Mouse (Mus musculus) limb, embryonic 14.5 days (tissue): ENCODE results near the gene Fam196a. TPM values are rescaled to one million over a fixed set of nuclear protein-coding genes. Genes with fewer than 3 reads are reported as not detected.

Experiments
- ATAC-seq: fragments of 200-750 bp; cut with Nextera tagmentation; 2 replicates; pipeline ENCODE4 v1.8.0; 2017; ENCODE audit warnings: low read depth, moderate number of reproducible peaks, moderate TSS enrichment; ENCODE audit not compliant: low FRiP score
- DNase-seq: peaks from one replicate; pipeline ENCODE4 v3.0.0-alpha.2; 2015; ENCODE audit warnings: low spot score
- H3K27ac ChIP-seq: fragments of 300-500 bp; sonication (generic); replicated peaks from 2 replicates; pipeline ENCODE4 v1.5.1; 2014; ENCODE audit warnings: low read depth, mild to moderate bottlenecking, low read length, moderate library complexity, mixed read lengths
- H3K27me3 ChIP-seq: fragments of 300-500 bp; sonication (generic); 2 replicates; pipeline ENCODE4 v1.6.1; 2014; ENCODE audit warnings: low read length, mixed read lengths; ENCODE audit not compliant: control insufficient read depth, insufficient read depth
- H3K36me3 ChIP-seq: fragments of 300-500 bp; sonication (generic); 2 replicates; pipeline ENCODE4 v1.6.1; 2014; ENCODE audit warnings: mild to moderate bottlenecking, low read length, moderate library complexity, mixed read lengths; ENCODE audit not compliant: control insufficient read depth, insufficient read depth
- H3K4me1 ChIP-seq: fragments of 300-500 bp; sonication (generic); 2 replicates; pipeline ENCODE4 v1.6.1; 2014; ENCODE audit warnings: antibody characterized with exemption, low read length, mixed read lengths; ENCODE audit not compliant: control insufficient read depth, insufficient read depth
- H3K4me2 ChIP-seq: fragments of 300-500 bp; sonication (generic); replicated peaks from 2 replicates; pipeline ENCODE4 v1.6.1; 2014; ENCODE audit warnings: low read depth, mild to moderate bottlenecking, low read length, moderate library complexity; ENCODE audit not compliant: severe bottlenecking
- H3K4me3 ChIP-seq: fragments of 300-500 bp; sonication (generic); replicated peaks from 2 replicates; pipeline ENCODE4 v1.5.1; 2014; ENCODE audit warnings: low read length
- H3K9ac ChIP-seq: fragments of 300-500 bp; sonication (generic); 2 replicates; pipeline ENCODE4 v1.6.1; 2014; ENCODE audit warnings: mild to moderate bottlenecking, low read depth, low read length, moderate library complexity; ENCODE audit not compliant: severe bottlenecking
- H3K9me3 ChIP-seq: fragments of 300-500 bp; sonication (generic); 2 replicates; pipeline ENCODE4 v1.6.1; 2016; ENCODE audit warnings: low read length; ENCODE audit not compliant: control insufficient read depth
- POLR2A ChIP-seq: fragments of 200-500 bp; IDR thresholded peaks from 2 replicates; pipeline ENCODE4 v1.8.0; 2012; ENCODE audit warnings: inconsistent platforms, mild to moderate bottlenecking, moderate library complexity, borderline replicate concordance; ENCODE audit not compliant: insufficient read depth, insufficient read length; ENCODE audit errors: extremely low read depth
- whole genome bisulfite sequencing: fragments of 180-500 bp; shearing (Covaris S2); extraction: QIAGEN DNeasy Blood & Tissue Kit; methylation state at CpG from one replicate; pipeline ENCODE4 v1.1.7; 2014; 5-methylcytosine and 5-hydroxymethylcytosine counted together
- polyA plus RNA-seq, 2 experiments: library from polyadenylated mRNA; depleted of rRNA in 1 of 2; stranded (reverse) in 1 of 2; unstranded in 1 of 2; fragments of >200 nt; fragmentation: Nextera tagmentation in 1 of 2; extraction: Ambion mirVana in 1 of 2; gene quantifications; 2 replicates each; pipeline versions ENCODE4 v1.2.1 to v1.2.3; 2012 to 2014

Fam196a gene
- polyA plus RNA-seq (2012; rRNA removed) (0.60 and 0.67 TPM in 2 replicates), polyA plus RNA-seq (2014; fragmentation: Nextera tagmentation; extraction: Ambion mirVana) (4.1 and 4.5 TPM in 2 replicates)

- DNase-seq (peak; percentile 73), ATAC-seq (peak; percentile 81)
- no peak for TF ChIP-seq POLR2A
Measured at GRCm38 (mm10) chr7:134937927-134938609, at the start of gene Fam196a. Gene Fam196a, minus strand, starts transcription at chr7:134938430.

GRCm38 (mm10) chr7:134961608-134962007 is 23.4 kb upstream of the Fam196a start:
- no peak for DNase-seq
- Histone ChIP-seq H3K9me3 (no peaks in the 10 kb centered on the region), H3K9ac (no peak overlapping the region), H3K27ac (no peak overlapping the region), H3K36me3 (no peaks in the 10 kb centered on the region), H3K4me3 (no peak overlapping the region), H3K27me3 (no peaks in the 10 kb centered on the region), H3K4me1 (no peaks in the 10 kb centered on the region), H3K4me2 (no peak overlapping the region)
- TF ChIP-seq POLR2A, result no peak
- no peak for ATAC-seq
- 79% methylated on average over 2 of the region's 2 CpGs for WGBS

More at GRCm38 (mm10) chr7:134937927-134938609, at the start of gene Fam196a:
- no peaks in the 10 kb centered on the region for H3K9me3 ChIP-seq
- H3K4me2 ChIP-seq, result peak within 1 kb of the TSS; percentile 94
- peaks cover 6% of the 10 kb centered on the region; the same call in 1 of the 2 replicates for H3K27me3 ChIP-seq
- H3K27ac ChIP-seq, result no peak within 1 kb of the TSS
- H3K4me3 ChIP-seq, result peak within 1 kb of the TSS; percentile 50
- WGBS, result 0% methylated on average over 13 of the region's 71 CpGs
- H3K4me1 ChIP-seq, result peaks cover 16% of the 10 kb centered on the region
- peak within 1 kb of the TSS; percentile 67 for H3K9ac ChIP-seq
- no peaks in the 10 kb centered on the region for H3K36me3 ChIP-seq

DNA sequence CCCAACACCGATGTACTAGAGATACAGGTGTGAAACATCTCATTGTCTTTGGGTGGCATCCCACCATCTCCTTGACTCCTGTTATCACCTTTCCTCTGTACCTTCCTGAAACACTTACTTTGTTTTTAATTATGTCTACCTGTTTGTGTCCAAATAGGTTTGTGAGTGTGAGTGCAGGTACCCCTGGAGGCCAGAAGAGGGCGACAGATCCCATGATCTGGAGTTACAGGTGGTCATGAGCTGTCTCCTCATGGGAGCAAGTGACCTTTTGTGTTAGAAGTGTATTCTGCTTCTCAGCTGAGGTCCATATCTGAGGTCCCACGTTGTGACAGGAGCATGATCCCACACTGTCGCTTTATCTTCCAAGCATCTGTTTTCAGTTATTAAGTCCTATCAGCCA is 22.6 kb upstream of the Fam196a start:
- DNase-seq, result no peak

GRCm38 (mm10) chr7:134959086-134959485 is 20.9 kb upstream of the Fam196a start:
- no peak for TF ChIP-seq POLR2A
- Histone ChIP-seq H3K9me3 (no peaks in the 10 kb centered on the region), H3K4me1 (no peaks in the 10 kb centered on the region), H3K4me3 (no peak overlapping the region), H3K27me3 (no peaks in the 10 kb centered on the region), H3K4me2 (no peak overlapping the region), H3K27ac (no peak overlapping the region), H3K36me3 (no peaks in the 10 kb centered on the region), H3K9ac (no peak overlapping the region)
- ATAC-seq (no peak), DNase-seq (no peak)
- 92% methylated on average over 6 of the region's 6 CpGs for WGBS

More for the DNA sequence above, 22.6 kb upstream of the Fam196a start:
- H3K4me2 ChIP-seq, result no peak overlapping the region
- H3K4me1 ChIP-seq, result no peaks in the 10 kb centered on the region
- no peak for TF ChIP-seq POLR2A
- ATAC-seq, result no peak
- H3K27me3 ChIP-seq, result no peaks in the 10 kb centered on the region
- no peaks in the 10 kb centered on the region for H3K36me3 ChIP-seq
- H3K27ac ChIP-seq, result no peak overlapping the region
- 59% methylated on average over 4 of the region's 4 CpGs for WGBS
- no peak overlapping the region for H3K9ac ChIP-seq
- no peaks in the 10 kb centered on the region for H3K9me3 ChIP-seq
- H3K4me3 ChIP-seq, result no peak overlapping the region

GRCm38 (mm10) chr7:134945925-134946716 is 7.9 kb upstream of the Fam196a start:
- Histone ChIP-seq H3K4me2 (no peak overlapping the region), H3K36me3 (no peaks in the 10 kb centered on the region), H3K27me3 (no peaks in the 10 kb centered on the region), H3K4me3 (no peak overlapping the region), H3K4me1 (no peaks in the 10 kb centered on the region), H3K27ac (no peak overlapping the region), H3K9me3 (no peaks in the 10 kb centered on the region), H3K9ac (no peak overlapping the region)
- ATAC-seq (no peak), DNase-seq (no peak)
- TF ChIP-seq POLR2A, result no peak
- WGBS, result 90% methylated on average over 7 of the region's 7 CpGs
